Mouse (Mus musculus) midbrain, postnatal 0 days (tissue): Measurements from ENCODE around the gene Pla2g16. TPM values are rescaled to one million over a fixed set of nuclear protein-coding genes. Genes with fewer than 3 reads are reported as not detected.

Experiments
- ATAC-seq: fragments of 200-750 bp; cut with Nextera tagmentation; 2 replicates; pipeline ENCODE4 v1.8.0; 2017; ENCODE audit warnings: moderate number of reproducible peaks, mild to moderate bottlenecking, moderate TSS enrichment, moderate library complexity; ENCODE audit not compliant: low FRiP score
- DNase-seq: peaks from one replicate; pipeline ENCODE4 v3.0.0-alpha.2; 2015; ENCODE audit warnings: low spot score
- H3K27ac ChIP-seq: fragments of 300-500 bp; sonication (generic); 2 replicates; pipeline ENCODE4 v1.5.1; 2014; ENCODE audit warnings: low read depth, mild to moderate bottlenecking, low read length, mixed read lengths
- H3K27me3 ChIP-seq: fragments of 300-500 bp; sonication (generic); 2 replicates; pipeline ENCODE4 v1.6.1; 2014; ENCODE audit warnings: low read length, control low read depth, mixed read lengths; ENCODE audit not compliant: insufficient read depth
- H3K36me3 ChIP-seq: fragments of 300-500 bp; sonication (generic); 2 replicates; pipeline ENCODE4 v1.6.1; 2014; ENCODE audit warnings: low read length, control low read depth, mixed read lengths; ENCODE audit not compliant: insufficient read depth
- H3K4me1 ChIP-seq: fragments of 300-500 bp; sonication (generic); 2 replicates; pipeline ENCODE4 v1.6.1; 2014; ENCODE audit warnings: mild to moderate bottlenecking, control low read depth, antibody characterized with exemption, low read length, mixed read lengths; ENCODE audit not compliant: insufficient read depth
- H3K4me2 ChIP-seq: fragments of 300-500 bp; sonication (generic); 2 replicates; pipeline ENCODE4 v1.6.1; 2014; ENCODE audit warnings: low read depth, mild to moderate bottlenecking, low read length, mixed read lengths; ENCODE audit not compliant: poor library complexity, severe bottlenecking
- H3K4me3 ChIP-seq: fragments of 300-500 bp; sonication (generic); 2 replicates; pipeline ENCODE4 v1.5.1; 2014; ENCODE audit warnings: low read depth, mild to moderate bottlenecking, low read length, moderate library complexity
- H3K9ac ChIP-seq: fragments of 300-500 bp; sonication (generic); replicated peaks from 2 replicates; pipeline ENCODE4 v1.6.1; 2014; ENCODE audit warnings: mild to moderate bottlenecking, low read length, moderate library complexity, mixed read lengths; ENCODE audit not compliant: poor library complexity, severe bottlenecking
- H3K9me3 ChIP-seq: fragments of 300-500 bp; sonication (generic); 2 replicates; pipeline ENCODE4 v1.6.1; 2016; ENCODE audit warnings: low read length, control low read depth
- CTCF ChIP-seq: IDR thresholded peaks from 2 replicates; pipeline ENCODE4 v1.5.1; 2016; ENCODE audit warnings: antibody characterized with exemption, mild to moderate bottlenecking
- WGBS: fragments of 180-500 bp; shearing (Covaris S2); extraction: QIAGEN DNeasy Blood & Tissue Kit; methylation state at CpG from one replicate; pipeline ENCODE4 v1.1.7; 2014; 5-methylcytosine and 5-hydroxymethylcytosine counted together
- polyA plus RNA-seq: library from polyadenylated mRNA; unstranded; fragments of >200 nt; fragmentation: Nextera tagmentation; extraction: Ambion mirVana; gene quantifications from 2 replicates; pipeline ENCODE4 v1.2.1, GENCODE M21; 2015
- total RNA-seq: library from RNA; depleted of rRNA; stranded (reverse); fragments of >200 nt; gene quantifications from 2 replicates; pipeline ENCODE4 v1.2.3, GENCODE M21; 2014

The Pla2g16 gene
- total and polyA plus RNA-seq, 2 experiments from 2014 or later: 4.8 to 5.5 TPM

DNA sequence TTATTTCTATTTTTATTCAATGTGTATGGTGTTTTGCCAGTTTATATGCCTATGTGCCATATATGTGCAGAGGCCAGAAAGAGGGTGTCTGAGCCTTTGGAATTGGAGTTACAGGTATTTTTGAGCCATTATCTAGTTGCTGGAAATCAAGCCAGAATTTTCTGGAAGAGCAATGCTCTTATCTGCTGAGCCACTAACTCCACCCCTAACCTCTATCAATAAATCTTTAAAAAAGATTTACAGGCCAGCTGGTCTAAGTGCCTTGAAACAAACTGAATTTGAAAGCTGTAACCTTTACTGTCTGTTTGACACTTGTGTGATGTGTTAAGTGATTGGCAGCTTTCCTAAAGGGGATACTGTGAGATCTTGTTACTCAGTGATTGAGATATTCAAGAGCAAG is 33.5 kb upstream of the Pla2g16 start:
- H3K9ac ChIP-seq: no peak overlapping the region
- no peaks in the 10 kb centered on the region for H3K9me3 ChIP-seq
- H3K27me3 ChIP-seq: no peaks in the 10 kb centered on the region
- H3K4me3 ChIP-seq: no peak overlapping the region
- TF ChIP-seq CTCF: no peak
- H3K4me2 ChIP-seq: no peak overlapping the region
- ATAC-seq: no peak
- H3K27ac ChIP-seq: no peak overlapping the region
- H3K4me1 ChIP-seq: no peaks in the 10 kb centered on the region
- no peak for DNase-seq
- peaks cover 21% of the 10 kb centered on the region for H3K36me3 ChIP-seq

DNA sequence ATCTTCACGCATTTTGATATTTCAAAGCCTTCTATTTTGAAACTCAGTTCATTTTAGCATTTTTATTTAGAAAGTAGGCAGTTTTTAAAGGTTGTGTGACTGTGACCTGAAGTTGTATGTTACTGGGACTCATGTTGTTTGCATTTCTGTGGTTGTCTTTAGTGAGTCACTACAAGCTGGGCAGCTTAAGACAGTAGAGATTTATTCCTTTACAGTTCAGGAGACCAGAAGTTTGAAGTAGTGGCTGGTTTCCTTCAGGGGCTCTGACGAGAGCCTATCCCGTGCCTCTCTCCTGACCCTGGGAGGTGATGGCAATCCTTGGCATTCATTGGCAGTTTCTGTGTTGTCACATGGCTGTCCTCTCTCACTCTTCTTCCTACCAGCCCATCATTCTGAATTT is 32.4 kb upstream of the Pla2g16 start:
- H3K27ac ChIP-seq: no peak overlapping the region
- no peak overlapping the region for H3K4me2 ChIP-seq
- H3K4me1 ChIP-seq: no peaks in the 10 kb centered on the region
- DNase-seq (no peak), ATAC-seq (no peak)
- H3K27me3 ChIP-seq: no peaks in the 10 kb centered on the region
- WGBS: 77% methylated on average over 3 of the region's 3 CpGs
- H3K4me3 ChIP-seq: no peak overlapping the region
- H3K36me3 ChIP-seq: peaks cover 21% of the 10 kb centered on the region
- no peak overlapping the region for H3K9ac ChIP-seq
- no peaks in the 10 kb centered on the region for H3K9me3 ChIP-seq
- no peak for TF ChIP-seq CTCF

DNA sequence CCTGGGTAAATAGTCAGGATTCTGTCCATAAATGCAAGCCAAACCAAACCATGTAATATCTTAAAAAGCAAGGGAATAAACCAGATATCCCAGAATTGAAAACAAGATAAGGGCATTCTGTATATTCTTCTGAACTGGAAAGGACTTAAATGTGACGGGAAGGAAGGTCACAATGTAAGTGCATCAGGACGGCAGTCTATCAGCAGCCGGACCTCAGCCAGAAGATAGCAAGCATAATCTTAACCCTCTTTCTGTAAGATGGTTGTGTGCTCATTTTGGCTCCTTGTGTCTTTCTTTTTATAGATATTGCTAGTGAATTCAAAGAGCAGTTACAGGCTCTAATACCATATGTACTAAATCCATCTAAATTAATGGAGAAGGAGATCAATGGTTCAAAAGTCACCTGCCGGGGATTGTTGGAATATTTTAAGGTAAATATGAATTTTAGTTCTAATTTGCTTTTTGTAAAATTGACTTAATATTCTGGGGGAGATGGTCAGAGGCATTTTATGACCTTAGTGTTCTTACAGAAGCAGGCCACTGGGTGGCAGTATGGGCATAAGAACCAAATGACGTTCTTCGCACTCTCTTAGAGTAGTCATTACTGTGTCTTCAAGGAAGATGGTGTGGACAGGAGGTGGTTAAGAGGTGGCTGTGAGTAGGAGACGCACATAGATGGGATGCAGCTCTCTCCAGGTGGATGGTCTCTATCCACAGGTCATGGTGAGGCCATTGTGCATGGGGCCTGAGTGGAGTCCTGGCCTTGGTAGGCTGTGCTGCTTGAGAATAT is 28.4 kb upstream of the Pla2g16 start:
- H3K4me1 ChIP-seq: no peaks in the 10 kb centered on the region
- ATAC-seq (peak; percentile 58; the same call in 1 of the 2 replicates), DNase-seq (peak; percentile 86)
- H3K4me3 ChIP-seq: no peak overlapping the region
- no peaks in the 10 kb centered on the region for H3K27me3 ChIP-seq
- H3K4me2 ChIP-seq: no peak overlapping the region
- H3K36me3 ChIP-seq: peaks cover 20% of the 10 kb centered on the region
- H3K9me3 ChIP-seq: no peaks in the 10 kb centered on the region
- H3K27ac ChIP-seq: no peak overlapping the region
- H3K9ac ChIP-seq: no peak overlapping the region
- 51% methylated on average over 7 of the region's 7 CpGs for WGBS
- TF ChIP-seq CTCF: peak; percentile 88

DNA sequence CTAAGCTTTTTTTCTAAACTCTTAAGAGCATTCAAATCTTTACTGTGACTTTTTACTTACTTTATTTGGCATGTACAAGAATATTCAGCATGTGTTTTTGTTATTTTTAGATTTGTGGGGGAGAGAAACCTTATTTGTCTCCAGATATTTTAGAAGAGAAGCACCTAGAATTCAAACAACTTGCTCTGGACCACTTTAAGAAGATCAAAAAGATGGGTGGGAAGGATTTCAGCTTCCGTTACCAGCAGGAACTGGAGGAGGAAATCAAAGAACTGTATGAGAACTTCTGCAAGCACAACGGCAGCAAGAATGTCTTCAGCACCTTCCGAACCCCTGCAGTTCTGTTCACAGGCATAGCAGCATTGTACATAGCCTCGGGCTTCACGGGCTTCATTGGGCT is 25.4 kb upstream of the Pla2g16 start:
- no peak for TF ChIP-seq CTCF
- 86% methylated on average over 5 of the region's 5 CpGs for WGBS
- Histone ChIP-seq H3K4me3 (no peak overlapping the region), H3K9me3 (no peaks in the 10 kb centered on the region), H3K9ac (no peak overlapping the region), H3K4me2 (no peak overlapping the region), H3K27me3 (no peaks in the 10 kb centered on the region), H3K27ac (no peak overlapping the region), H3K4me1 (no peaks in the 10 kb centered on the region), H3K36me3 (peaks cover 13% of the 10 kb centered on the region)
- DNase-seq (no peak), ATAC-seq (no peak)

DNA sequence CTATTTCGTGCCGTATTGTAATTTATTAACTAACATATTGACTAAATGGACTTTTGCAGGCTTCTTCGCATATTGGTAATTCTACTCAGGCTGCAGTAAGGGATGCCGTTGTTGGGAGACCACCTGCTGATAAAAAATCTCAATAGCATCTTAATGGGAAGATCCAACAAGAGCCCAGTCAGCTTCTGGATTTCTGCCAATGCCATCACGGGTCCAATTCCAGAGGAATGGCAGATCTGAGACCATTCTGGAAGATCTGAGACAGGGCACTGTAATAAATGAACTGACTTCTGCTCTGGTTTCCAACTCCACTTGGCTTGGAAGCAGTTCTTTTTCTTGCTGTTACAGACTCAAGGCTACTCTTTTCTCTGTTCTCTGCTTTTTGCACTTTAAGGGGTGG is 23.4 kb upstream of the Pla2g16 start:
- no peaks in the 10 kb centered on the region for H3K27me3 ChIP-seq
- H3K9ac ChIP-seq: no peak overlapping the region
- no peaks in the 10 kb centered on the region for H3K4me1 ChIP-seq
- no peak overlapping the region for H3K4me3 ChIP-seq
- peak; percentile 66 for DNase-seq
- 66% methylated on average over 5 of the region's 5 CpGs for WGBS
- no peak for TF ChIP-seq CTCF
- no peak overlapping the region for H3K27ac ChIP-seq
- H3K9me3 ChIP-seq: no peaks in the 10 kb centered on the region
- H3K36me3 ChIP-seq: peaks cover 15% of the 10 kb centered on the region
- H3K4me2 ChIP-seq: no peak overlapping the region
- ATAC-seq: no peak

DNA sequence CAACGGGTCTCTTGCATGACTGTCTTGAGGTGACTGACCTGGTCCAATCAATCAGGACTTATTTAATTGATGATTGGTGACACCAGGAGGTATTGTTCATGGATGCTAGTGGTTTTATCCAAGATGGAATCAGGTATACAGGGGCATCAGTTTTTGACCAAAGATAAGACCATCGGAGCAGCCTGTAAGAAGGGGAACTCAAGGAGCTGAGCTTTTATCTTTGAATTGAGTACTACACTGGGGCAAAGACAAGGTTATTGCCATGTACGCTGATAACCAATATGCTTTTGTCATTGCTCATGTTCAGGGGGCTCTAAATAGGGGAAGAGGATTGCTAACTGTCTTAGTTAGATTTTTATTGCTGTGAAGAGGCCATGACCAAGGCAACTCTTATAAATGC is 8.3 kb upstream of the Pla2g16 start:
- Histone ChIP-seq H3K9me3 (no peaks in the 10 kb centered on the region), H3K4me1 (no peaks in the 10 kb centered on the region), H3K27ac (no peak overlapping the region), H3K9ac (no peak overlapping the region), H3K4me3 (no peak overlapping the region), H3K36me3 (no peaks in the 10 kb centered on the region), H3K27me3 (no peaks in the 10 kb centered on the region), H3K4me2 (no peak overlapping the region)
- ATAC-seq: no peak
- TF ChIP-seq CTCF: no peak
- WGBS: 98% methylated on average over 3 of the region's 3 CpGs
- DNase-seq: no peak
